Mouse (Mus musculus) myocyte (in vitro differentiated cells): ENCODE results near the gene Fkbp11.

Experiments used
- CEBPB ChIP-seq: IDR thresholded peaks from 2 replicates; pipeline ENCODE4 v1.6.1; 2011; ENCODE audit warnings: mild to moderate bottlenecking, moderate library complexity; ENCODE audit not compliant: poor library complexity, insufficient read depth, severe bottlenecking
- E2F4 ChIP-seq: IDR thresholded peaks from one replicate; pipeline ENCODE4 v1.6.1; 2011; ENCODE audit warnings: mild to moderate bottlenecking, control low read depth, moderate library complexity; ENCODE audit not compliant: insufficient read depth
- MAX ChIP-seq: IDR thresholded peaks from one replicate; pipeline ENCODE4 v1.6.1; 2011; ENCODE audit warnings: low read depth, mild to moderate bottlenecking, control low read depth
- MYOD1 ChIP-seq, 3 experiments: IDR thresholded peaks; one replicate each; pipeline ENCODE4 v1.6.1; 2011; ENCODE audit warnings: control low read depth in 2 of 3, low read depth in 2 of 3, mild to moderate bottlenecking in 2 of 3, moderate library complexity in 1 of 3; ENCODE audit not compliant: insufficient read length in 2 of 3, control insufficient read depth in 1 of 3
- MYOG ChIP-seq, 3 experiments: IDR thresholded peaks; one replicate each; pipeline ENCODE4 v1.6.1; 2011; ENCODE audit warnings: control low read depth in 2 of 3, low read depth in 2 of 3, mild to moderate bottlenecking in 2 of 3; ENCODE audit not compliant: insufficient read length in 2 of 3, control insufficient read depth in 1 of 3, insufficient read depth in 1 of 3
- POLR2A ChIP-seq: IDR thresholded peaks from one replicate; pipeline ENCODE4 v1.6.1; 2011; ENCODE audit warnings: low read depth, mild to moderate bottlenecking, control low read depth, moderate library complexity; ENCODE audit not compliant: insufficient read length
- POLR2AphosphoS2 ChIP-seq: IDR thresholded peaks from one replicate; pipeline ENCODE4 v1.6.1; 2011; ENCODE audit warnings: low read depth, control low read depth; ENCODE audit not compliant: insufficient read length
- REST ChIP-seq: IDR thresholded peaks from one replicate; pipeline ENCODE4 v1.6.1; 2011; ENCODE audit warnings: mild to moderate bottlenecking, control low read depth, moderate library complexity; ENCODE audit not compliant: insufficient read depth, insufficient read length
- TCF12 ChIP-seq: IDR thresholded peaks from one replicate; pipeline ENCODE4 v1.6.1; 2011; ENCODE audit warnings: mild to moderate bottlenecking, control low read depth; ENCODE audit not compliant: poor library complexity, insufficient read depth, severe bottlenecking

DNA sequence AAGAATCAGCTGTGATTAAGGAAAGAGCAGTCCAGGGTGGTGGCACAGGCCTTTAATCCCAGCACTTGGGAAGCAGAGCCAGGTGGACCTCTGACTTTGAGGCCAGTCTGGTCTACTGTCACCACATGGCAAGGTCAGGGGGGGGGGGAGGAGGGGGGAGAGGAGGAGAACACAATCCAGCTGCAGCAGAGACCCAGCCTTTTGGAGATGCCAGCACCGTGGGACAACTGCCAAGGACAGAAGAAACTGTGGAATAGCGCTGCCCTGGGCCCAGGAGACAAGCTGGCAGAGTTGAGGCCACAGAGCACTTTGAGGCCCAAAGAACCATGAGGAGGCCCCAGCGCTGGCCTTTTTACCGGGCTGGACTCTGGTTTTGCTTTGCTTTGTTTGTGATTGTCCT is 37.9 kb upstream of the Fkbp11 start:
- TF ChIP-seq POLR2A, result no peak
- TF ChIP-seq MAX, result no peak
- no peak for TF ChIP-seq CEBPB
- TF ChIP-seq MYOG (IDR thresholded peaks at IDR 0.05; ENCODE audit: control insufficient read depth in 1 of 3, insufficient read depth in 1 of 3, insufficient read length in 2 of 3, low read depth in 2 of 3), result no peak
- TF ChIP-seq E2F4, result no peak
- no peak for TF ChIP-seq MYOD1 (IDR thresholded peaks at IDR 0.05; ENCODE audit: control insufficient read depth in 1 of 3, insufficient read length in 2 of 3, low read depth in 2 of 3)
- no peak for TF ChIP-seq POLR2AphosphoS2
- TF ChIP-seq TCF12, result no peak
- no peak for TF ChIP-seq REST
